Mouse (Mus musculus) E14TG2a.4 (cell line): ENCODE data around the gene Fam53b.

Experiments
- H3K27me3 ChIP-seq: 2 replicates; pipeline ENCODE4 v1.6.1; 2014; ENCODE audit warnings: low read length, control low read depth; ENCODE audit not compliant: insufficient read depth
- H3K36me3 ChIP-seq: 2 replicates; pipeline ENCODE4 v1.6.1; 2014; ENCODE audit warnings: low read length, control low read depth; ENCODE audit not compliant: insufficient read depth
- H3K4me1 ChIP-seq: replicated peaks from 2 replicates; pipeline ENCODE4 v1.6.1; 2014; ENCODE audit warnings: low read depth, low read length, control low read depth
- H3K4me3 ChIP-seq: replicated peaks from 2 replicates; pipeline ENCODE4 v1.5.1; 2014; ENCODE audit warnings: mild to moderate bottlenecking, low read length
- H3K9me3 ChIP-seq: 2 replicates; pipeline ENCODE4 v1.6.1; 2014; ENCODE audit warnings: low read length, control low read depth
- CTCF ChIP-seq: conservative IDR thresholded peaks from 2 replicates; pipeline ENCODE4 v1.5.1; 2014; ENCODE audit warnings: low read length
- NANOG ChIP-seq: IDR thresholded peaks from 2 replicates; pipeline ENCODE4 v1.6.1; 2014; ENCODE audit warnings: borderline replicate concordance, low read length, mixed read lengths
- POU5F1 ChIP-seq: IDR thresholded peaks from 2 replicates; pipeline ENCODE4 v1.6.1; 2014; ENCODE audit warnings: low read length, borderline replicate concordance

Fam53b gene

DNA sequence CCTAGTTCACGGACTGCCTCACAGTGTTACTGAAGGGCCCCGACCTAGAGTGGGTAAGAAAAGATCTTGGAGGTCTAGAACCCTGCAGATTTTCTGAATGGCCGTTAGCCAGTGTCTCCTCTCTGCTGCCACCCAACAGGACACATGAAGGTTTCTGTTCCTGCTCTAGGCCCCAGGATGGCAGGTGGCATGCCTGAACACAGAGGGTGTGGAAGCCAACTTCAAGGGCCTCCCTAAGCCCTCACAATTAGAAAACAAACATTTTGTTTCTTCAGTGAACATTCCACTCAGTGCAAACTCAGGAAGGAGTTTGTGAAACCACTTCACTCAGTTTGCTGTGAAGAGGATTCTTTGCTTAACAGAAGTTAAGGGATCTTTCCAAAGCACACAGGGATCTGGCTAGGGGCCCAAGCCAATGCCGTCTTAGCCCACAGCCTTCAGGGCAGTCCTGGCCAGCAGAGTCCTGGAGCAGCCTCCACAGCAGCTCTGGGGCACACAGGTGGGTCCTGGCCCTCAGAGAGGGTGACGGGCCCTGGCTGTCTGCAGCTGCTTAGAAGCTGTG lies 89.1 kb downstream of the Fam53b start:
- H3K9me3 ChIP-seq: no peaks in the 10 kb centered on the region
- 0 out of 2 replicates have a peak, but pooled peaks cover 6% of the 10 kb centered on the region for H3K36me3 ChIP-seq
- H3K27me3 ChIP-seq: no peaks in the 10 kb centered on the region
- peaks cover 53% of the 10 kb centered on the region for H3K4me1 ChIP-seq
- TF ChIP-seq NANOG (no peak), POU5F1 (no peak), CTCF (no peak)
- no peak overlapping the region for H3K4me3 ChIP-seq

DNA sequence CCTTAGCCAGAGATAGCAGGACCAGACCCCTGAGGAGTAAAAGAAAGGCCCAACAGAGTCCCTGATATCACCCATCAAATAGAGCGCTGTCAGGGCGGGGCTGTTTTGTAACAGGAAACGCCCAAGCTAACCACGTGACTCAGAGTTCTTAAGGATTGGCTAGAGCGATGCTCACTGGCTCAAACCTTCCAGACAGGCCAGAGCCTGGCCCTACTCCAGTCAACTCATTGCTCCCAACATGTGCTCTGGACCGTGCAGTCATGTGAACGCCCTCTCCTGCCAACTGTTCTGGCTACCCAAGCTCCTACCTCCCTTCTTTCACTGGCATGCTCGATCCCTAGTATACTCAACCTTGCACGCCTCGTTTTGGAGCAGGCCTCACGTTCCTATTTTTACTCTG lies 89.8 kb downstream of the Fam53b start:
- no peaks in the 10 kb centered on the region for H3K27me3 ChIP-seq
- TF ChIP-seq CTCF (no peak), NANOG (no peak), POU5F1 (no peak)
- 0 out of 2 replicates have a peak, but pooled peaks cover 6% of the 10 kb centered on the region for H3K36me3 ChIP-seq
- H3K4me1 ChIP-seq: peaks cover 46% of the 10 kb centered on the region
- H3K4me3 ChIP-seq: no peak overlapping the region
- no peaks in the 10 kb centered on the region for H3K9me3 ChIP-seq

DNA sequence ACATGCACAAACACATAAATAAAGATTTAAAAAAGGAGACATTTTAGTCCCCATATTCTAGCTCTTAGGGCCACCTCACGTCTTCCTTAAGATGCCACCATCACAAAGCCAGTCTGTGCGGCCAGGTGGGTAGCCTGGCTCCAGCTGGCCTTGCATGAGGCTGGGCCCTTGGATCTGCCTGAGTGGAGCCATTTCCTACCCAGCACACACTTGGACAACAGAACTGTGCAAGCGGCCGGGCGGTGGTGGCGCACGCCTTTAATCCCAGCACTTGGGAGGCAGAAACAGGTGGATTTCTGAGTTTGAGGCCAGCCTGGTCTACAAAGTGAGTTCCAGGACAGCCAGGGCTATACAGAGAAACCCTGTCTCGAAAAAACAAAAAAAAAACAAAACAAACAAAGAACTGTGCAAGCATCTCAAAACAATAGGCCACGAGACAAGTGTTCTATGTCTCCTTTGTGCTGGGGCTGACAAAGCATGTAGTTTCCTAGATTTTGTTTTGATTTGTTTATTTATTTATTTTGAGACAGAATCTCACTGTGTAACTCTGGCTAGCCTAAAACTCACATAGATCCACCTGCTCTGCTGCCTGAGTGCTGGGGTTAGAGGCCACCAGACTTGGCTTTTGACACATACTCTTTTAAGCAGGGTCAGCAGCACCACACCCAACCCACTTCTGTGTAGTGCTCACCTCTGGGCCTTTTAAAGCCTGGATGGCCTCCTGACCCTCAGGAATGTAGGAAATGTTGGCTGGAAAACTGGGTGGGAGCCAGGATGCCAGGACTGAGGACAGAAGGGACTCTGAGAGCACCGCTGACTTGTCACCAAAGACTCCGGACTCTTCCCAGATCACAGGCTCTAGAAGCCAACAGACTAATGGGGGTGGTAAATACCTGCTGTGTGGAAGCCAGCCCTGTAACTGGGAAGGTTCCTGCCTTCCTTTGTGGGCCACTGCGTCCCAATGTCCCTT lies 91.0 kb downstream of the Fam53b start:
- Histone ChIP-seq H3K4me1 (peaks cover 36% of the 10 kb centered on the region), H3K9me3 (no peaks in the 10 kb centered on the region), H3K36me3 (no peaks in the 10 kb centered on the region), H3K4me3 (no peak overlapping the region), H3K27me3 (no peaks in the 10 kb centered on the region)
- no peak for TF ChIP-seq NANOG
- TF ChIP-seq POU5F1: no peak
- no peak for TF ChIP-seq CTCF

DNA sequence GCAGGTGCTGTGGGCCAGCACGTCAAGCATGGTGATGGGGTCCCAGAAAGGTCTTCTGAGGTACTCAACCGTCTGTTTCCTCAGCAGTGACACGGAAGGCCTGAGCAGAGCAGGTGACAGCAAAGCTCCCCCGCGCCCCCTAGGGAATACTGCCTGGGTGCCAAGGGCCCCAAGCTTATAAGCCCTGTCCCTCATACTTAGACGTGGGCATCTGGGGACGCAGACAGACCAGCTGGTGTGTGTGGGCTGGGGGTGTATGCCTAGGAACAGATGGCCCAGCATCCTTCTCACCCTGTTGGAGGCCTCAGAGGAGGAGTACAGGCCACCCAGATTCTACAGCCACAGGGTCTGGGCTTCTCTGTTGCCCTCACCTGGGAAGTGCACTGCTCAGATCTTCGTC lies 93.1 kb downstream of the Fam53b start:
- TF ChIP-seq POU5F1 (no peak), NANOG (no peak), CTCF (no peak)
- Histone ChIP-seq H3K4me3 (no peak overlapping the region), H3K4me1 (peaks cover 26% of the 10 kb centered on the region), H3K9me3 (no peaks in the 10 kb centered on the region), H3K36me3 (peaks cover 3% of the 10 kb centered on the region; the same call in 1 of the 2 replicates), H3K27me3 (no peaks in the 10 kb centered on the region)

DNA sequence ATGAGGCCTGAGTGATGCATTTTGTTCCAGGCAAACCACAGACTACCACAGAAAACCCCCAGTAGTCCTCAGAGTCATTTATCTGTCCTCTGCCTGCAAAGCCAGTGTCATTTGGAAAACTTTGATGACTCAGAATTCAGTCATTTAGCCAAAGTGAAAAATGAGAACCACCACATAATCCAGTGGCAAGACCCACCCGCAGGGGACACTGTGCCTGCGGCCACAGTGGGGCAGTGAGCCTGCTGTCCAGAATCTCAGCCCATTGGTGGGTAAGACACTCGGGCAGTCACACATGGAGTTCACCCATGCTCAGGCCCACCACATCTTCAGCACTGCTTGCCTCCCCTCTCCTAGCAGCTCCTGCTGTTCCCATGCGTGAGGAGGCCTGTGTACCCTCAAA lies 94.1 kb downstream of the Fam53b start:
- Histone ChIP-seq H3K9me3 (no peaks in the 10 kb centered on the region), H3K4me1 (peaks cover 26% of the 10 kb centered on the region), H3K4me3 (no peak overlapping the region), H3K27me3 (no peaks in the 10 kb centered on the region), H3K36me3 (peaks cover 12% of the 10 kb centered on the region; the same call in 1 of the 2 replicates)
- TF ChIP-seq NANOG: no peak
- no peak for TF ChIP-seq POU5F1
- TF ChIP-seq CTCF: no peak

DNA sequence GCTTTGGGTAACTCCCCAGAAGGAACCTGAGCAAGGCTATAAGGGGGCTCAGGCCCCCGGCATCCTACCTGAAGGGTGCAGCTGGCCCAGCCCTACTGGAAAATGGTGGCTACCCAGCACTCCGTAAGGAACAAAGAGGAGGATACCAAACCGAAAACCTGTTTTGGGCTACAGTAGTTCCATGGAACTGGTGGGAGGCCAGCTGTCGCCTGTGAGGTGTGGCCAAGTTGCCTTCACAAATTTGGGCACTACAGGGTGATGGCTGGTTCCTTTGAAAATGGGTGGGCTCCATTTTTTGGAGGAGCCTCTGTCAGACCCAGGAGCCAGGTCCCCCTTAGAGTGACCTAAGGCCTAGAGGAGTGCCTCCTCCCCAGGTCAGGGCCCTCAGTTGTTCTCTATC lies 98.4 kb downstream of the Fam53b start:
- Histone ChIP-seq H3K27me3 (no peaks in the 10 kb centered on the region), H3K36me3 (peaks cover 13% of the 10 kb centered on the region; the same call in 1 of the 2 replicates), H3K9me3 (no peaks in the 10 kb centered on the region), H3K4me3 (no peak overlapping the region), H3K4me1 (peaks cover 35% of the 10 kb centered on the region)
- TF ChIP-seq CTCF: no peak

DNA sequence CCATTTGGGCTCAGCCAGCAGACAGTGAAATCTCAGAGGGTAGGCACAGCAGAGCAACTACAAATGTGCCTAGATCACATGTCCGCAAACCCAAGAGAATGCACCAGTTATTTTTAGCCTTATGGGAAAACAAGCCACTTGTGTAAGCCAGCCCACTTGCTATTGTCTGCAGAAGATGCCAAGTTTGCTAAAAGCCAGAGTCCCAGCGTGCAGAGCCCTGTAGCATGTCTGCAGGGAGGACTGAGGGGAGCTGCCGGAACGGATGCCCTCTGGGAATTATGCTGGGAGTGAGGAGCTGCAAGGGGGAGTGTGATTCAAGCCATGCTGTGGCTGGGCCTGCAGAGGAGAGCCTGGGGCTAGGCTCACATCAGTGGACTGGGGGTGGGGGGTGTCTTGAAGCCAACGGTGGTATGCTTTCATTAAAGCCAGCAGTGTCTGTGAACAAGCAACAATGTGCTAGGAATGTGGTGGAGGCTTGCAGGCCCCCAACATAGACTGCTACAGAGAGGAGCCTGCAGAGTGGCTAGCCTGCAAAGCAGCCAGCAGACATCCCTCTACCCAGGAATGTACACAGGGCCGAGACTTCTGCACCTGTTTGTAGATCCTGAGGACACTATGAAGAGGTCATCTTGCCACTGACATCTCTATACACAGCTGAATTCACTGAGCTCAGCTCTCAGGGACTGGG lies 99.3 kb downstream of the Fam53b start:
- Histone ChIP-seq H3K4me3 (no peak overlapping the region), H3K27me3 (no peaks in the 10 kb centered on the region), H3K4me1 (peaks cover 35% of the 10 kb centered on the region), H3K36me3 (peaks cover 13% of the 10 kb centered on the region; the same call in 1 of the 2 replicates), H3K9me3 (no peaks in the 10 kb centered on the region)
- no peak for TF ChIP-seq CTCF
- TF ChIP-seq NANOG: no peak
- TF ChIP-seq POU5F1: no peak

DNA sequence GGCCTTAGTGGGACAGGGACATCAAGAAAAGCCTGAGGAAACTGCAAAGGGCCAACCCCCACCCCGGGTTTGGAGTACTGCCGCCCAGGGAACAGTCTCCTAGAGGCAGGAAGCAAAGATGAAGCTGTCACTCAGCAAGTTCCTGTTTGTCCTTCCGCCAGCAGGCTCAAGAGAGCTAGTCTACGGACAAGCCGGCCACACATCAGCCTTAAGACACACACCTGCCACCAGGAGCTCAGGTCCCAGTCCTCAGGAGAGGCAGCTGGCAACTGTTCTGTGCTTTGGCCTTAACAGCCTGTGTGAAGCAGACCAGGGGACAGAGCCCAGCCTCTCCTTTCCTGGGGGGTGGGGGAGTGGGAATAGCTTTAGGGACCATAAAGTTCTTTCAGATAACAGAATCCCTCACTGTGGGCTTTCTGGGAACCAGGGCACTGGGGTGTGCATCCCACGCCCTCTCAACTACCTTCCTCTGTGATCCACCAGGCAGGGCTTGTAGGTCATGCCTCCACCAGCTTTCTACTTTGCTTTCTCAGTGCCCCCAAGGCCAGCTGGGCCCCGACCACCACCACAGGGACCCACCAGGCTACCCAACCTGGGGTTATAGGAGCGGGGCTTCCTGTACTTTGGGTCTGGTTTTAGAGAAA lies 100.1 kb downstream of the Fam53b start:
- Histone ChIP-seq H3K27me3 (no peaks in the 10 kb centered on the region), H3K4me1 (peaks cover 35% of the 10 kb centered on the region), H3K9me3 (no peaks in the 10 kb centered on the region), H3K36me3 (peaks cover 13% of the 10 kb centered on the region; the same call in 1 of the 2 replicates), H3K4me3 (no peak overlapping the region)
- TF ChIP-seq CTCF (no peak), NANOG (no peak), POU5F1 (no peak)
